Mouse (Mus musculus) thymus, postnatal 0 days (tissue): ENCODE data around the gene Fam227a. TPM values are rescaled to one million over a fixed set of nuclear protein-coding genes. Genes with fewer than 3 reads are reported as not detected.

Source experiments
- DNase-seq: peaks from one replicate; pipeline ENCODE4 v3.0.0-alpha.2; 2015; ENCODE audit warnings: low spot score
- microRNA-seq: library from miRNA; unstranded; fragments of <30 nt; microRNA quantifications from one replicate; pipeline ENCODE4, GENCODE M21; 2016; ENCODE audit warnings: borderline number of aligned reads
- polyA plus RNA-seq: library from polyadenylated mRNA; unstranded; fragments of >200 nt; fragmentation: Nextera tagmentation; extraction: Ambion mirVana; gene quantifications from 2 replicates; pipeline ENCODE4 v1.2.1, GENCODE M21; 2015

Gene Fam227a
- polyA plus RNA-seq, 1 experiment from 2014 or later: 0.48 TPM

DNA sequence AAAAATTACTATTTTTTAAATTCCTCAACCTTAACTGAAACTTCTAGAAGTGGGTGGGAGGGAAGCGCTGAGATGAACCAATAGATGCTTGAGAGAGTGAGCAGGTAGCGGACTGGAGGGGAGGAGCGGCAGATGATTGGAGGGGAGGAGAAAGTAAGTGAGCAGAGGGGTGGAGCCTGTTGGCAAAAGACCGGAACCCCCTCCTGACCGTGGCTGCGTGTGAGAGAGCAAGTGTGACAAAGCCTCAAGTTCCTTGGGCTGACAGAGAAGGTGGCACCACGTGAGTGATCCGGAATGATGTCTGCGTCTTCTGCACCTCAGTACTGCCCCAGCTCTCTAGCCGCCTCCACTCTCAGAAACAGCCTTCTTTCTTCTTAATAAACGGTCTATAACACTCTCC lies 41.6 kb downstream of the Fam227a start:
- no peak for DNase-seq

DNA sequence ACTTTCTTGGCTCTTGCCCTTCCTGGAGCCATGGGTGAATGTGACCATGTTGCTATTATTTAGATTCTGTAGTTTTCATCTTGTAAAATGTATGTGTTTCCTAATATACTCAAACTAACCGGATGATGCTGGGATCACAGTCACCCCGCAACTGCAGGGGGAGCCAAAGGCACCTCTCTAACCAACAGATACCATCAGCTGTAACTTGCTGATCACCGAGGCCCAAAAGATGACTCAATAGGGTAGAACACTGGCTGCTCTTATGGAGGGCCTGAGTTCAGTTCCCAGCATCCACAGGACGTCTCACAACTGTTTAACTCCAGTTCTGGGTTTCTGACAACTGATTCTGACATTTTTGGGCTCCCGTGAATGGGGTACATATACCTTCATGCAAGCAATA lies 42.0 kb downstream of the Fam227a start:
- DNase-seq: no peak

DNA sequence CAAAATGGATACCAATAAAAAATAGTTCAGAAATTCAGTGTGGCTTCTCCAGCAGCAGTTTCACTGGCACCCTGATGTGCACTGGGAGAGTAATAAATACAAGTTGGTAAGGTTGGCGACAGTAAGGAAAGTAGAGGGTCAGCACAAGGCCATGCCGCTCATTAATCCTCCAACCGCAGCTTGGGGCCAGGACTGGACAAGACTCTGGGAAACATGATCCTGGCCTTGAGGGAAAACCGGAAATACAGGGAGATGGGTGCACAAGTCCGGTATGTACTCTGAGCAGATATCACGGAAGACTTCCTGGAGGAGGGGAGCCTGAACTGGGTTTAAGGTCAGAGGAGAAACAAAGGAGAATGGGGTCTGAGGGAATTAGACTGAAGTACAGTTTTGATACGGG lies 43.3 kb downstream of the Fam227a start:
- DNase-seq: no peak

DNA sequence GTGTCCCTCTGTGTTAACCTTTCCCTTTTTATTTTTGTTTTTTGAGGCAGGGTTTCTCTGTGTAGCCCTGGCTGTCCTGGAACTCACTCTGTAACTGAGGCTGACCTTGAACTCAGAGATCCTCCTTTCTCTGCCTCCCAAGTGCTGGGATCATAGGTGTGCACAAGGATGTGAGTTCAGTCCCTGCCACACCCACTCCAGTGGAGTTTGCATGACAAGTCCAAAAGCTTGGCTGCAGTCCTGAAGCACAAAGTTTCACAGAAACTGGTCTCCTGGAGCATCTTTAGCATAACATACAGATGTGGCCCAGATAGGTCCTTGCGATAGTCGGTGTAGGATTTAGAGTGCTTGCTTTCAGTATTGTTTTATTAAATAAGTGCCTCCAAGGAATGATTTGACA lies 49.5 kb downstream of the Fam227a start:
- DNase-seq: no peak

DNA sequence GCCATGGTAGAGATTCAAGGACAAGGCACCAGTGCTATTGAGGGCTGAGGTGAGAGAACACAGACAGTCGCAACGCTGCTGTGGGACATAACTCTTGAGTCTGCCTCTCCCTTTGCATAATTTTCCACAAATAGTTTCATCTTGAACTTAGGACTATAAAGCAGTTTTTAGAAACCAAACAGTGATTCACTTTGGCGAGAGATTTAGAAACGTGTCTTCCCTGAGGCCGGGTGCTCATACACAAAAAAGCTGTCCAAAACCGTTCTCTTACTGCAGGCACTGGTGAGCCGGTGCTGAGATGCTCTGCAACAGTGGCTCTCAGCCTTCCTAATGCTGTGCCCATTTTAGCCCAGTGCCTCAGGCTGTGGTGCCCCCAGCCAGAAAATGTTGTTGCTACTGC lies 50.5 kb downstream of the Fam227a start:
- DNase-seq: no peak

DNA sequence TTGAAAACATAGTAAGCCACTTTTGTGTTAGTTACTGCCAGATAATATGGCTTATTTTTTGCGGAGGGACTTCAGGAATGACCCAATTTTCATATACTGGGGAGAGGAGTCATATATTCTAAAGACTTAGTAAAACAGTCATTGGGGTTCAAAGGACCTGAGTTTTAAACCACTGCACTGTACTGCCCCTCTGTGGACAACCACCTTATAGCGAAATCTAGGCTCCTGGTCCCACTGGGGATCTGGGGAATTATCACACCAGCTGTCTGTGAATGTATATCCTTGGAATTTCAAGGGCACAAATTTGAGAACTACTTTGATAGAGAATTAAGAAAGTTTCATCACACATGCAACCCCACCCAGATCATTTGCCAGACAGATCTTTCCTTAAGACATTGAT lies 51.0 kb downstream of the Fam227a start:
- peak; percentile 28 for DNase-seq

DNA sequence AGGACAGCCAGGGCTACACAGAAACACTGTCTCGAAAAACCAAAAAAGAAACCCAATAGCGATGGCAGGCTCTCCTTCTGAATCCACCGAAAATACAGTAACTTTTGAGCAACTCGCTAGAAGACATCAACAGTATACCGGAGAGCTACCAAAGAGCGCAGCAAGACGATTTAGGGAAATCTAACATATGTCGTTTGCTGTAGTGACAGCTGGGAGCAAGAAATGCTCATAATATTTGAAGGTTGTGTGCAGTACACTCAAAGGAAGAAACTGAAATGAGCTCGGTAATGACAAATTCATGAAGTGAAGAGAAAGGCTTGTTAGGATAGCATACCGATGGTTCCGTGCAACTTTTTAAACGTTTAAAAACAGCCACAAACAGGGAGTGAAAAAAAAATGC lies 52.6 kb downstream of the Fam227a start:
- no peak for DNase-seq

DNA sequence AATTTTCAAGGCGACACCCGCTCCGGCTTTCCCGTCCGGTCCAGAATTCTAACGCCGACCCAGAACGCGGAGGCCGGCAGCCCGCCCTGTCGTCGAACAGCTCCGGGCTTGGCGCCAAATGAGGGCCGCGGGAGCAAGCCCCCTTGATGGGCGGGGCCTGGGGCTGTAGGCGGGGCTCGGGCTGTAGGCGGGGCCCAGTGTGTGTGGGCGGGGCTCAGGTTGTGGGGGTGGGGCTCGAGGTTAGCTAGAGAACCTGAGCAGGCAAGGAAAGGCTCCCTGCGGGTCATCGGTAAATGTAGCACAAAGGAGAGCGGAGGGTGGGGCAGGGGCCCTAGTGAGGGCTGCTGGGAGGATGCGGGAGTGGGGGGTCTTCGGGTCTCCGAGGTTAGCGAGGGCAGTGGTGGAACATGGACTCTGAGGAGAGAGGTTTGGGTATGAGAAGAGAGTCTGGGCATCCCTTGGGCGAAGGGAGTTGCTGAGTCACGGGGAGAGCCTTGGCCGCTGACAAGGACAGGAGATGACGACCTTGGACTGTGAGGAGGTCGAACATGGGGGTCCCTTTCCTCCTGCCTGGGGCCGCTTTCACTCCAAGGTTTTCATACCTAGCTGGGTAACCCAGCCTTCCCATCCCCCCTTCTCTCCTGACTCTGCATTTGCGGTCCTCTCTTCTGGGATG lies 53.6 kb downstream of the Fam227a start, which contains the start of gene Dmc1:
Dmc1 (minus strand) TSS at position 120 of the 676 bp plus-strand sequence.
- peak; percentile 41 for DNase-seq

DNA sequence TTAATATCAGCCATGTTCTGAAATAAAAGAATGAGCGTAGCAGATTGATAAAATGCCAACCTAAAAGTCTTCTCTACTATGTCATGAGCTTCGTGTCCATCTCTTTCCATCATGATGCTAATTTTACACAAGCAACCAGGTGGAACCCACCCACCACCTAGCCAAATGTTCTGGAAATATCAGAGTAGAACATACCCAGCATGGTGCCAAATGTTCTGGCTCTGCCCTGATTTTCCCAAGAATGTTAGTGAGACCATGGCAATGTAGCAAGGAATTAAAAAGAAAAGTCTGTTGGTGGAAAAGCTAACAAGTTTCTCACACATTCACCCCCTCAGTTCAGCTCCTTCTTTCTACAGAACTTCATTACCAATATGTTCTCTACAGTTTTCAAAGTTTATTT lies 58.6 kb downstream of the Fam227a start:
- DNase-seq: no peak

DNA sequence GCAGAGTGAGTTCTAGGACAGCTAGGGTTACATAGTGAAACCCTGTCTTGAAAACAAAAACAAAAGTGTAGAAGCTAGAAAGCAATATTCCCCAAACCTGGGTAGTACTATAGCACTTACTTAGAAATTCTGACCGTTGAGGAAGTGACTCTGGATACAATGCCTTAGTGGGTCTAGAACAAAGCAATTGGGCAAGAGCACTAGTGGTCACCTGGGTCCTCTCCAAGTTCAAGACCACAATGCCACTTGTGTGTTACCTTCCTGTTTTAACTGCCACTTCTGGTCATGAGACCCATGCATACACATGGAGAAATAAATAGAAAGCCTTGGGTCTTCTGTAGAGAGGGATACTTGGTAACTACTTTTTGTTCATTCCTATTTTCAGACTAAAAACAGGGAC lies 60.0 kb downstream of the Fam227a start:
- no peak for DNase-seq

DNA sequence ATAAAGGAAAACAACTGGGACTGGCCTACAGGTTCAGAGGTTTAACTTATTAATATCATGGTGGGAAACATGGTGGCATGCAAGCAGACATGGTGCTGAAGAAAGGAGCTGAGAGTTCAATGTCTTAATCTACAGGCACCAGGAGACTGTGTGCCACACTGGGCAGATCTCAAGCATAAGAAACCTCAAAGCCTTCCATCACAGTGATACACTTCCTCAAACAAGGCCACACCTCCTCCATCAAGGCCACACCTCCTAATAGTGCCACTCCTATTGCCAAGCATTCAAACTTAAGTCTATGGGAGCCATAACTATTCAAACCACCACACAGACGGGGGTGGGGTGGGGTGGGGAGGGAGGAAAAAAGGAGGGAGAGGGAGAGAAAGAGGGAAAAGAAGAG lies 77.2 kb downstream of the Fam227a start:
- DNase-seq: no peak

DNA sequence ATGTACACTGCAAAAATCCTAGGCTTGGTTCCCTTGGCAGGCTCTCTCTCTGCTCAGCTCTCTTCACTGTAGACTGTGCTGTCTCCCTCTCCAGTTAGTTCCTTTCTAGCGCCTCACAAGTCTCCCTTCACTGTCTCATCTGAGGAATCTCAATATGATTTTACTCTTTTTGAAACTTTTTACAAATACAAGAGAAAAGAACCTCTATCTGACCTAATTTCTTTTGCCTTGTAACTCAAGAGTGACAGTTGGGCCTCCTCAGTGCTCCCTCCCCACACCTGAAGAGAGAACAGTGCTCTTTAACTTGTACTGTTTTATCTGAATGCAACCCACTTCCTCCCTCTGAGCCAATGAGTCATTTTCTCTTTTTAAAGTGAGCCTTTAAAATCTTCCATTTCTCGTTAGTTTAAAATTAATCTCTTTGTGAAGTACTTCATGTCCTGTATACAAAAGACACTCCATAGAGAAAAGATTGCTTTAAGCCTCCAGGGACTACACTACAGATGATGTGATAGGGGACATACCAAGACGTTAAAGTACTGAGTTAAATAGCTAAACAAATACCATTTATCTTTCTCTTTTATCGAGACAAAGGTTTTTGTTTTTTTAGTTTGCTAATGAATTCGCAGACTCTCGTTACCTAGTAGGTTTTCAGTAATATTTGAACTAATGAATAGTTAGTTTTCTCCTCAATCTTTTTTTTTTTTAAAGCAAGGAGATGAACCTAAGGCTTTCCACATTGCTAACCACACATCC lies 80.9 kb downstream of the Fam227a start:
- DNase-seq: peak; percentile 80

DNA sequence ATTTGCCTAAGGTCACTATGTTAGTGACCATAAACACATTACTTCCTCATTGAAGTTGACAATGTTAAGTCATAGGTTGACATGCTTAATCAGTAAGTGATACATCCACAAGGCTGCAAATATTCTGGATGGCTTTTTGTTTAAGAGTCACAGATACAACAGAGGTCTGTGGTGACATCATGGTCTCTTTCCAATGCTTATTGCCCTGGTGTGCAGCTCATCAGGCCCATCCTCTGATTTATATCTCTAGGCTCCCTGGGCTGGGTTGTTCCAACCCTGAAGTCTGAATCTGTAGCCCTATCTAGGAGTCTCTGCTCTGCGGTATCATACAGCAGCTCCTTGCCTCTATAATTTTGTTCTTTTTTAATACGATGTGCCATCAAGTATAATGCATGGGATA lies 81.8 kb downstream of the Fam227a start:
- no peak for DNase-seq

DNA sequence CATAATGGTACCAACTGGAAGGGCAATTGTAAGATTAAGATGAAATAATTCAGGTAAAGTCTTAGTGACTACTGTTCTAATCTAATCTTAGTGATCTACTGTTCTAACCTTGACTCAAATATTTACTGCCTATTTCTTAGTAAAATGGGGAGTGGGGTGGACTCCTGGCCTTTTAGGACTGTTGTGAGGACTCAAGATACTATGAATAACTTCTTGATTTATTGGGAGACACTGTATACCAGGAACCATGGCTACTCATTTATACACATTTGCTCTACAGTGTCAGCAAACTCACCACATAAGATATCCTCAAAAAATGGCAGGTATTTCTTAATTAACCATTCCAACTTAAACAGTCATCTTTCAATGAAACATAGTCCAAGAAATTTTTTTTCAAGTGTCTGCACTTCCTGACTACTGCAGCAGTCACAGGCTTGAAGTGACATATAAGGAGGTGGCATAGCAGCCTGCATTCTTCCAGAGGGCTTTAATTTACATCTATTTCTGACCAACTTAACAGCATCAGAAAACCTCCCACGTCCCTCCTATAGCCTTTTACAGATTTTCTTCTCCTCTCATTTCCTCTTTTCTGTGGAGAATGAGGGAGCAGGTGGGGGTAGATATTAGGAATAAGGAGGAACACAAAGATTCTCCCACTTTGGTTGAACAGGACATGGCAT lies 83.1 kb downstream of the Fam227a start:
- DNase-seq: no peak

DNA sequence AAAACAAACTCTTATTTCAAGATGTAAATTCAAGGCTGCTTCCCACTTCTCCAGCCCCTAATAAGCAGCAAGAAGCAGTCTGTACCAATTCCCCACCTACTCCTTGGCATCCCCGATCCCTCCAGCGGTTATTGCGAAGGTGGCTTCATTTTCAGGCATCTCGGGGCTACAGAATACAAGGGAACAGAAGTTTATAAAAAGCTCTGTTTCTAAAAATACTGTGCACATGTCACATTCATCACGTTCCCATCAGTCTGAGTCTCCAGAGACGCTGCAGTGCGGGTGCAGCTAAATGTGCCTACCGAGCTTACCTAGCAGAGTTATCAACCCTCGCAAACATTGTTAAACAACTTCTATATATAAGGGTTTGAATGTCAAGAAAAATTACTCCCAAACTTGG lies 96.3 kb downstream of the Fam227a start:
- no peak for DNase-seq

DNA sequence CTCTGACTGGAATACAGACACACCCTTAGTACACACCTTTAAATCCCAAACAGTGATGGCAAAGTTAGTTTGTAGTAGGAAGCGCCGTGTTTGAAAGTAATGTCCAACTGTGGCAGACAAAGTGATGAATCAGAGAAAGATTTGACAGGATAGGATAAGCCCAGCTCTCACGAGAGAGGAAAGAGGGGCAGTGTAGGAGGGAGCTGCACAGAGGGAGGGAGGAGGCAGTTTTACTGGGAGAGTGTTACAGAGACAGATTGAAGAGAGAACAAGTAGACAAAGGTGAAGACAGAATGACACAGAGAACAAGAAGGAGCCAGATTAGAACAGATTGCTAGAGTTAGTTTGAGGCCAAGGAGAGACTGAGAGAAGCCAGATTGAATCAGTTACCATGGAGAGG lies 99.1 kb downstream of the Fam227a start:
- DNase-seq: no peak

Small RNA genes lying within 50 kb of the gene (microRNA-seq; reads per million reads assigned to microRNA genes)
- gene Gm27903: not detected

Other genes with a start within 250 kb of the Fam227a start
- gene Csnk1e, start 203.4 kb downstream of the Fam227a start, polyA plus RNA-seq: 52.2 and 70.8 TPM in 2 replicates
- gene Kcnj4, start 153.7 kb downstream of the Fam227a start, polyA plus RNA-seq: not detected in 2 replicates
- gene Kdelr3, start 142.5 kb downstream of the Fam227a start, polyA plus RNA-seq: 9.5 and 11.6 TPM in 2 replicates
- gene Ddx17, start 112.2 kb downstream of the Fam227a start, polyA plus RNA-seq: 42.1 and 47.2 TPM in 2 replicates
- gene Dmc1, start 53.8 kb downstream of the Fam227a start, polyA plus RNA-seq: 3.2 and 4.2 TPM in 2 replicates
- gene Cby1, start 243 bp upstream of the Fam227a start, polyA plus RNA-seq: 57.0 and 57.5 TPM in 2 replicates
- gene Tomm22, start 11.9 kb upstream of the Fam227a start, polyA plus RNA-seq: 280 and 287 TPM in 2 replicates
- gene Josd1, start 29.0 kb upstream of the Fam227a start, polyA plus RNA-seq: 15.5 and 16.3 TPM in 2 replicates
- 38.7 and 41.3 TPM in 2 replicates for gene Gtpbp1, start 31.9 kb upstream of the Fam227a start, polyA plus RNA-seq
- gene Sun2, start 83.6 kb upstream of the Fam227a start, polyA plus RNA-seq: 12.4 and 18.4 TPM in 2 replicates
- gene Dnal4, start 118.9 kb upstream of the Fam227a start, polyA plus RNA-seq: 39.6 and 42.7 TPM in 2 replicates
- gene Nptxr, start 145.8 kb upstream of the Fam227a start, polyA plus RNA-seq: 2.0 and 2.3 TPM in 2 replicates
- not detected in 2 replicates for gene Npcd, start 175.3 kb upstream of the Fam227a start, polyA plus RNA-seq
- gene Cbx6, start 175.7 kb upstream of the Fam227a start, polyA plus RNA-seq: 54.9 and 55.9 TPM in 2 replicates
- 149 and 159 TPM in 2 replicates for gene Apobec3, start 232.7 kb upstream of the Fam227a start, polyA plus RNA-seq